15 mouse cellular contexts compared by ENCODE assay signal in the genomic region with DNA sequence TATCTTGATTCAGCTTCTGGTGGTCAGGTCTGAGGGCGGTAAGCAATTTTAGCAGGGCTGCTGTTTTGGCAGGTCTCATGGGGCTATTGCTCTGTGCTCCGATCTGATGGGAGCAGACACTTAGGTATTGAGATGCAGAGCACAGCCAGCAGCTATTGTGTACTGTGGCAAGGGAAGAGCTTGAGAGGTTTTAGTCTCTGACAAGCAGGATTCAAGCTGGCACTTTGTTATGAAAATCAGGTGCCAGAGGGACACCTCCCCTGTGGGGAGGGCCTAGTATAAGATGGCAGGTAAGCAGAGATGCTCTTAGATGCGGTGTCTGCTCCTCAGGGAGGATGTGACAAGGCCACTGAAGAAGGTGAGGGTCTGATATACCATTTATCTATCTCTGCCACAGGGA.
DNase-seq lines count a peak whose midpoint lies in the region; ATAC-seq and TF ChIP-seq lines count a peak whose summit lies in the region.
"Had no signal": no experiment of that assay in that cellular context is flagged by ENCODE, and none has a peak within 500 bp of the region (broad histone marks: within the 10 kb centered on the region; RNA-seq: fewer than 3 reads in every experiment).

No protein-coding gene starts in this region.

- H3K36me3 ChIP-seq in ES-E14 (ENCODE audit: control insufficient read depth, insufficient read depth, low read length, poor library complexity, severe bottlenecking) = no peaks in the 10 kb centered on the region
- no peaks in the 10 kb centered on the region for H3K36me3 ChIP-seq in hindbrain, embryonic 11.5 days (ENCODE audit: control insufficient read depth, insufficient read depth, low read length)
- H3K36me3 ChIP-seq in midbrain, embryonic 13.5 days = no peaks in the 10 kb centered on the region
- H3K36me3 ChIP-seq: liver, embryonic 15.5 days had no signal

- ATAC-seq in hindbrain, embryonic 11.5 days (ENCODE audit: low FRiP score) = peak; percentile 79
- peak; percentile 78 for ATAC-seq in midbrain, embryonic 13.5 days
- ATAC-seq: CD4-positive, CD25-positive, alpha-beta regulatory T cell, adult 4 months; inflammation-experienced regulatory T-cells, adult 6 months; lung, postnatal 0 days had no signal

- H3K4me3 ChIP-seq in ES-E14 (ENCODE audit: insufficient read depth in 1 of 2, low read depth in 1 of 2, low read length in 2 of 2, poor library complexity in 1 of 2, severe bottlenecking in 1 of 2) = no peak overlapping the region
- no peak overlapping the region for H3K4me3 ChIP-seq in hindbrain, embryonic 11.5 days (ENCODE audit: low read depth, low read length)
- H3K4me3 ChIP-seq in midbrain, embryonic 13.5 days (replicated peaks) = no peak overlapping the region
- H3K4me3 ChIP-seq: liver, embryonic 15.5 days had no signal

- no peak overlapping the region for H3K9ac ChIP-seq in ES-E14 (ENCODE audit: insufficient read depth, low read depth, low read length, poor library complexity, severe bottlenecking)
- no peak overlapping the region for H3K9ac ChIP-seq in hindbrain, embryonic 11.5 days (ENCODE audit: low read depth, low read length)
- no peak overlapping the region for H3K9ac ChIP-seq in midbrain, embryonic 13.5 days (replicated peaks)
- H3K9ac ChIP-seq: liver, embryonic 15.5 days had no signal

- H3K4me2 ChIP-seq in hindbrain, embryonic 11.5 days (replicated peaks; ENCODE audit: low read depth, low read length) = no peak overlapping the region
- H3K4me2 ChIP-seq in midbrain, embryonic 13.5 days (replicated peaks) = no peak overlapping the region
- H3K4me2 ChIP-seq: liver, embryonic 15.5 days had no signal

- WGBS in hindbrain, embryonic 11.5 days = 15% methylated on average over 3 of the region's 3 CpGs
- WGBS in midbrain, embryonic 13.5 days = 5% methylated on average over 3 of the region's 3 CpGs

- peaks cover 0 to 2% of the 10 kb centered on the region in 2 experiments; a peak in 2 of 4 replicates for H3K4me1 ChIP-seq in ES-E14 (ENCODE audit: control insufficient read depth in 2 of 2, insufficient read depth in 2 of 2, low read length in 2 of 2, poor library complexity in 1 of 2)
- peaks cover 2% of the 10 kb centered on the region; the same call in 1 of the 2 replicates for H3K4me1 ChIP-seq in hindbrain, embryonic 11.5 days (replicated peaks; ENCODE audit: control insufficient read depth, insufficient read depth, low read length)
- peaks cover 30% of the 10 kb centered on the region for H3K4me1 ChIP-seq in midbrain, embryonic 13.5 days (replicated peaks)
- H3K4me1 ChIP-seq: liver, embryonic 15.5 days had no signal

- H3K27me3 ChIP-seq in hindbrain, embryonic 11.5 days (ENCODE audit: control insufficient read depth, insufficient read depth, low read length) = no peaks in the 10 kb centered on the region
- H3K27me3 ChIP-seq in midbrain, embryonic 13.5 days = no peaks in the 10 kb centered on the region
- H3K27me3 ChIP-seq: liver, embryonic 15.5 days had no signal

- DNase-seq in ES-CJ7 (ENCODE audit: low read depth, low spot score) (peak; percentile 84), ES-E14 (ENCODE audit: low read depth, low spot score) (peak; percentile 46)
- DNase-seq in hindbrain, embryonic 11.5 days (ENCODE audit: low spot score) = peak; percentile 24
- no peak for DNase-seq in lung, postnatal 14 days
- DNase-seq in spleen, adult 12 weeks (ENCODE audit: low spot score) = no peak
- DNase-seq in kidney, postnatal 14 days = no peak
- DNase-seq: cerebellum, postnatal 14 days; gastrocnemius, postnatal 14 days; kidney, adult 9 months; right cerebral cortex, postnatal 14 days had no signal

- H3K9me3 ChIP-seq in ES-E14 (ENCODE audit: control insufficient read depth, insufficient read depth, low read depth, low read length) = no peaks in the 10 kb centered on the region
- H3K9me3 ChIP-seq in hindbrain, embryonic 11.5 days (ENCODE audit: control insufficient read depth, low read length) = no peaks in the 10 kb centered on the region
- H3K9me3 ChIP-seq in midbrain, embryonic 13.5 days = no peaks in the 10 kb centered on the region
- H3K9me3 ChIP-seq: liver, embryonic 15.5 days had no signal

- no peak overlapping the region for H3K27ac ChIP-seq in ES-E14 (ENCODE audit: insufficient read depth, low read depth, low read length, poor library complexity, severe bottlenecking)
- H3K27ac ChIP-seq in hindbrain, embryonic 11.5 days (ENCODE audit: low read depth, low read length) = peak overlapping the region; percentile 48; the same call in 1 of the 2 replicates
- H3K27ac ChIP-seq in midbrain, embryonic 13.5 days = peak overlapping the region; percentile 70
- H3K27ac ChIP-seq: liver, embryonic 15.5 days had no signal

- in situ Hi-C loops in ES-E14 (cut with MboI; ENCODE audit: low sequenced_read_pairs in 2 of 2, unreplicated experiment in 2 of 2) = no loop called here

TF ChIP-seq in ES-E14, 5 proteins besides CTCF, POLR2A, EP300 and RAD21:
- TF ChIP-seq ZC3H11A (IDR thresholded peaks at IDR 0.05; ENCODE audit: borderline replicate concordance, low read depth, low read length) (no peak), CHD2 (IDR thresholded peaks at IDR 0.05; ENCODE audit: low read depth, low read length) (no peak), HCFC1 (IDR thresholded peaks at IDR 0.05; ENCODE audit: borderline replicate concordance, insufficient read depth, low read length) (no peak), MAFK (IDR thresholded peaks at IDR 0.05; ENCODE audit: insufficient read depth, low read depth, low read length) (no peak), ZNF384 (IDR thresholded peaks at IDR 0.05; ENCODE audit: low read depth, low read length) (no peak)

Comparison
In these comparisons a context has a peak if more than half of its experiments do, and no peak if none do; other contexts are left out.
1. DNase-seq: peak in ES-CJ7 (single experiment), ES-E14 (single experiment) and hindbrain, embryonic 11.5 days (single experiment); none in lung, postnatal 14 days (single experiment), spleen, adult 12 weeks (single experiment) and kidney, postnatal 14 days (single experiment).